Mouse (Mus musculus) bone marrow macrophage, adult 2 months (primary cell): ENCODE measurements around the gene Aifm1. TPM values are rescaled to one million over a fixed set of nuclear protein-coding genes. Genes with fewer than 3 reads are reported as not detected.
"Not testable (repeated sequence)": the region's sequence is repeated elsewhere in the genome, so short reads cannot be mapped to it uniquely, and the experiment has no call there.

ENCODE experiments used
- H3K27ac ChIP-seq: 2 replicates; pipeline ENCODE4 v1.5.1; 2012; ENCODE audit warnings: low read depth, low read length; ENCODE audit not compliant: insufficient read depth
- H3K4me1 ChIP-seq: 2 replicates; pipeline ENCODE4 v1.6.1; 2012; ENCODE audit warnings: low read length; ENCODE audit not compliant: control insufficient read depth, insufficient read depth
- H3K4me3 ChIP-seq: 2 replicates; pipeline ENCODE4 v1.5.1; 2012; ENCODE audit warnings: mild to moderate bottlenecking, low read length, moderate library complexity; ENCODE audit not compliant: insufficient read depth
- CTCF ChIP-seq: IDR thresholded peaks from 2 replicates; pipeline ENCODE4 v1.5.1; 2012; ENCODE audit warnings: low read depth, mild to moderate bottlenecking, low read length, moderate library complexity
- POLR2A ChIP-seq: IDR thresholded peaks from 2 replicates; pipeline ENCODE4 v1.6.1; 2012; ENCODE audit warnings: mild to moderate bottlenecking, low read depth, low read length, borderline replicate concordance
- polyA plus RNA-seq: library from polyadenylated mRNA; stranded (reverse); fragments of >200 nt; gene quantifications from 2 replicates; pipeline ENCODE4 v1.2.4, GENCODE M21; 2012; ENCODE audit not compliant: missing spikeins, insufficient read depth, insufficient read length

The Aifm1 gene
- polyA plus RNA-seq, 1 experiment: 23.3 TPM

GRCm38 (mm10) chrX:48444677-48445076 is 68.7 kb downstream of the Aifm1 start:
- Histone ChIP-seq H3K27ac (0 out of 2 replicates have a peak overlapping the region, but pooled peaks have one; percentile 16), H3K4me3 (no peak overlapping the region), H3K4me1 (peaks cover 27% of the 10 kb centered on the region)
- no peak for TF ChIP-seq POLR2A
- TF ChIP-seq CTCF: no peak

GRCm38 (mm10) chrX:48441954-48442353 is 71.4 kb downstream of the Aifm1 start:
- H3K27ac ChIP-seq: no peak overlapping the region
- no peak for TF ChIP-seq CTCF
- TF ChIP-seq POLR2A: no peak

GRCm38 (mm10) chrX:48441548-48441947 is 71.8 kb downstream of the Aifm1 start:
- Histone ChIP-seq H3K4me3 (no peak overlapping the region), H3K27ac (no peak overlapping the region)
- no peak for TF ChIP-seq POLR2A

More at GRCm38 (mm10) chrX:48441954-48442353, 71.4 kb downstream of the Aifm1 start:
- H3K4me3 ChIP-seq: no peak overlapping the region
- peaks cover 36% of the 10 kb centered on the region for H3K4me1 ChIP-seq

GRCm38 (mm10) chrX:48439036-48439435 is 74.3 kb downstream of the Aifm1 start:
- TF ChIP-seq POLR2A: no peak
- Histone ChIP-seq H3K4me1 (peaks cover 45% of the 10 kb centered on the region), H3K4me3 (no peak overlapping the region), H3K27ac (no peak overlapping the region)

More at GRCm38 (mm10) chrX:48441548-48441947, 71.8 kb downstream of the Aifm1 start:
- H3K4me1 ChIP-seq: peaks cover 35% of the 10 kb centered on the region

GRCm38 (mm10) chrX:48436082-48436481 is 77.3 kb downstream of the Aifm1 start:
- not testable (repeated sequence) for H3K4me3 ChIP-seq
- Histone ChIP-seq H3K27ac (peak overlapping the region; percentile 48), H3K4me1 (peaks cover 60% of the 10 kb centered on the region)

GRCm38 (mm10) chrX:48435477-48435900 is 77.9 kb downstream of the Aifm1 start:
- Histone ChIP-seq H3K4me3 (no peak overlapping the region), H3K4me1 (peaks cover 60% of the 10 kb centered on the region), H3K27ac (peak overlapping the region; percentile 48)
- TF ChIP-seq CTCF (no peak), POLR2A (no peak)

GRCm38 (mm10) chrX:48434251-48434650 is 79.1 kb downstream of the Aifm1 start:
- TF ChIP-seq CTCF (no peak), POLR2A (no peak)
- Histone ChIP-seq H3K27ac (no peak overlapping the region), H3K4me1 (peaks cover 53% of the 10 kb centered on the region), H3K4me3 (no peak overlapping the region)

GRCm38 (mm10) chrX:48433527-48433899 is 79.8 kb downstream of the Aifm1 start:
- Histone ChIP-seq H3K4me3 (peak overlapping the region; percentile 15; the same call in 1 of the 2 replicates), H3K4me1 (peaks cover 51% of the 10 kb centered on the region), H3K27ac (peak overlapping the region; percentile 38)
- TF ChIP-seq CTCF: no peak
- TF ChIP-seq POLR2A: no peak

GRCm38 (mm10) chrX:48432599-48433526 is 80.5 kb downstream of the Aifm1 start:
- Histone ChIP-seq H3K4me1 (peaks cover 56% of the 10 kb centered on the region), H3K4me3 (peak overlapping the region; percentile 15; the same call in 1 of the 2 replicates), H3K27ac (peak overlapping the region; percentile 38)
- no peak for TF ChIP-seq POLR2A
- no peak for TF ChIP-seq CTCF

- TF ChIP-seq POLR2A (no peak), CTCF (no peak)
- Histone ChIP-seq H3K4me3 (no peak overlapping the region), H3K27ac (peak overlapping the region; percentile 69), H3K4me1 (peaks cover 69% of the 10 kb centered on the region)
Observed at GRCm38 (mm10) chrX:48429538-48429937, 83.8 kb downstream of the Aifm1 start.
